In genomic region chr13:53142268-53142667, GRCm38 (mm10) we compare ENCODE assay signal across 11 mouse cellular contexts.
A peak's percentile ranks its signal among the peaks of the same experiment; 100 is the strongest.
DNase-seq lines count a peak whose midpoint lies in the region; ATAC-seq and TF ChIP-seq lines count a peak whose summit lies in the region.
"Had no signal": no experiment of that assay in that cellular context is flagged by ENCODE, and none has a peak within 500 bp of the region (broad histone marks: within the 10 kb centered on the region; RNA-seq: fewer than 3 reads in every experiment).

No protein-coding gene starts in this region.

- 70% methylated on average over 10 of the region's 10 CpGs for WGBS in forebrain, embryonic 14.5 days
- 88% methylated on average over 10 of the region's 10 CpGs for WGBS in forebrain, embryonic 12.5 days
- 40% methylated on average over 10 of the region's 10 CpGs for WGBS in liver, adult 2 months
- WGBS in liver, embryonic 12.5 days (ENCODE audit: insufficient replicate concordance), result 82% methylated on average over 10 of the region's 10 CpGs

- ATAC-seq in forebrain, embryonic 14.5 days, result no peak
- no peak for ATAC-seq in forebrain, embryonic 12.5 days (ENCODE audit: low FRiP score)
- no peak for ATAC-seq in liver, embryonic 12.5 days
- ATAC-seq: inflammation-experienced regulatory T-cells, adult 6 months; Patski had no signal

- H3K27ac ChIP-seq in forebrain, embryonic 14.5 days (ENCODE audit: low read depth, low read length), result no peak overlapping the region
- no peak overlapping the region for H3K27ac ChIP-seq in forebrain, embryonic 12.5 days
- H3K27ac ChIP-seq in liver, adult 2 months (replicated peaks; ENCODE audit: insufficient read depth, low read depth, low read length), result no peak overlapping the region
- H3K27ac ChIP-seq in liver, embryonic 12.5 days, result no peak overlapping the region

- TF ChIP-seq POLR2A in liver, adult 2 months (IDR thresholded peaks at IDR 0.05; ENCODE audit: extremely low read depth, insufficient read depth, low read length), result no peak

- no peak overlapping the region for H3K9ac ChIP-seq in forebrain, embryonic 14.5 days (ENCODE audit: low read length)
- H3K9ac ChIP-seq in forebrain, embryonic 12.5 days, result no peak overlapping the region
- H3K9ac ChIP-seq in liver, adult 2 months (ENCODE audit: low read depth, low read length), result no peak overlapping the region
- H3K9ac ChIP-seq in liver, embryonic 12.5 days, result no peak overlapping the region

- H3K9me3 ChIP-seq in forebrain, embryonic 14.5 days (replicated peaks; ENCODE audit: control insufficient read depth, low read length), result no peaks in the 10 kb centered on the region; the same call in 1 of the 2 replicates
- H3K9me3 ChIP-seq in forebrain, embryonic 12.5 days, result 0 out of 2 replicates have a peak, but pooled peaks cover 6% of the 10 kb centered on the region
- H3K9me3 ChIP-seq in liver, embryonic 12.5 days (replicated peaks), result 0 out of 2 replicates have a peak, but pooled peaks cover 3% of the 10 kb centered on the region

- no peak overlapping the region for H3K4me3 ChIP-seq in forebrain, embryonic 14.5 days (ENCODE audit: low read depth, low read length)
- H3K4me3 ChIP-seq in forebrain, embryonic 12.5 days (replicated peaks), result no peak overlapping the region
- no peak overlapping the region for H3K4me3 ChIP-seq in liver, adult 2 months (ENCODE audit: insufficient read depth, low read depth, low read length)
- no peak overlapping the region for H3K4me3 ChIP-seq in liver, embryonic 12.5 days
- H3K4me3 ChIP-seq: myocyte had no signal

- no peaks in the 10 kb centered on the region; the same call in 1 of the 2 replicates for H3K4me1 ChIP-seq in forebrain, embryonic 14.5 days (ENCODE audit: control insufficient read depth, insufficient read depth, low read length)
- H3K4me1 ChIP-seq in forebrain, embryonic 12.5 days, result peaks cover 5% of the 10 kb centered on the region
- 0 out of 2 replicates have a peak, but pooled peaks cover 1% of the 10 kb centered on the region for H3K4me1 ChIP-seq in liver, adult 2 months (ENCODE audit: control insufficient read depth, insufficient read depth, low read length)
- H3K4me1 ChIP-seq in liver, embryonic 12.5 days, result peaks cover 4% of the 10 kb centered on the region; the same call in 1 of the 2 replicates

- DNase-seq in forebrain, embryonic 14.5 days (ENCODE audit: low spot score), result peak; percentile 62
- peak; percentile 93 for DNase-seq in liver, adult 2 months (ENCODE audit: extremely low read depth, low read depth, low spot score)
- peak; percentile 37 to 43 for DNase-seq in cerebellum, adult 18-20 months
- peak; percentile 44 to 54 for DNase-seq in kidney, postnatal 25 days
- no peak for DNase-seq in yolk sac, embryonic 10.5 days (ENCODE audit: low spot score)
- DNase-seq in T-cell, adult 2 months (ENCODE audit: low spot score), result no peak

- H3K27me3 ChIP-seq in forebrain, embryonic 14.5 days (replicated peaks; ENCODE audit: control insufficient read depth, insufficient read depth, low read length), result no peaks in the 10 kb centered on the region
- H3K27me3 ChIP-seq in forebrain, embryonic 12.5 days, result no peaks in the 10 kb centered on the region; the same call in 1 of the 2 replicates
- peaks cover 3% of the 10 kb centered on the region; the same call in 1 of the 2 replicates for H3K27me3 ChIP-seq in liver, adult 2 months (ENCODE audit: control insufficient read depth, insufficient read depth, low read length)
- no peaks in the 10 kb centered on the region for H3K27me3 ChIP-seq in liver, embryonic 12.5 days (replicated peaks)

- no peak overlapping the region for H3K4me2 ChIP-seq in forebrain, embryonic 14.5 days (ENCODE audit: low read length)
- H3K4me2 ChIP-seq in forebrain, embryonic 12.5 days, result no peak overlapping the region
- no peak overlapping the region for H3K4me2 ChIP-seq in liver, embryonic 12.5 days

- H3K36me3 ChIP-seq in forebrain, embryonic 14.5 days (ENCODE audit: control insufficient read depth, insufficient read depth, low read length), result no peaks in the 10 kb centered on the region
- H3K36me3 ChIP-seq in forebrain, embryonic 12.5 days (replicated peaks), result no peaks in the 10 kb centered on the region
- H3K36me3 ChIP-seq in liver, adult 2 months (ENCODE audit: control insufficient read depth, insufficient read depth, low read length), result no peaks in the 10 kb centered on the region
- H3K36me3 ChIP-seq in liver, embryonic 12.5 days, result no peaks in the 10 kb centered on the region

- H3K79me2 ChIP-seq in liver, adult 2 months (ENCODE audit: control insufficient read depth, insufficient read depth, low read length), result no peaks in the 10 kb centered on the region

- no peak for TF ChIP-seq CTCF in liver, adult 2 months (IDR thresholded peaks at IDR 0.05; ENCODE audit: low read depth, low read length)

Comparison
In these comparisons a context has a peak if more than half of its experiments do, and no peak if none do; other contexts are left out.
1. DNase-seq: peak in forebrain, embryonic 14.5 days (single experiment), liver, adult 2 months (single experiment), cerebellum, adult 18-20 months (2 of 2) and kidney, postnatal 25 days (2 of 2); none in yolk sac, embryonic 10.5 days (single experiment) and T-cell, adult 2 months (single experiment).